Mouse (Mus musculus) embryonic facial prominence, embryonic 15.5 days (tissue): Measurements from ENCODE around the gene Stap2. TPM values are rescaled to one million over a fixed set of nuclear protein-coding genes. Genes with fewer than 3 reads are reported as not detected.

Experiments used
- ATAC-seq: fragments of 200-750 bp; cut with Nextera tagmentation; 2 replicates; pipeline ENCODE4 v1.8.0; 2017; ENCODE audit warnings: low read depth, moderate TSS enrichment; ENCODE audit not compliant: insufficient number of reproducible peaks, low FRiP score, low TSS enrichment
- H3K27ac ChIP-seq: fragments of 300-500 bp; sonication (generic); replicated peaks from 2 replicates; pipeline ENCODE4 v1.5.1; 2015; ENCODE audit warnings: mild to moderate bottlenecking, inconsistent platforms
- H3K27me3 ChIP-seq: fragments of 300-500 bp; sonication (generic); 2 replicates; pipeline ENCODE4 v1.6.1; 2015; ENCODE audit warnings: inconsistent platforms
- H3K36me3 ChIP-seq: fragments of 300-500 bp; sonication (generic); 2 replicates; pipeline ENCODE4 v1.6.1; 2015; ENCODE audit warnings: mild to moderate bottlenecking, inconsistent platforms
- H3K4me1 ChIP-seq: fragments of 300-500 bp; sonication (generic); 2 replicates; pipeline ENCODE4 v1.6.1; 2015; ENCODE audit warnings: inconsistent platforms
- H3K4me2 ChIP-seq: fragments of 300-500 bp; sonication (generic); replicated peaks from 2 replicates; pipeline ENCODE4 v1.6.1; 2015; ENCODE audit warnings: mild to moderate bottlenecking, inconsistent platforms
- H3K4me3 ChIP-seq: fragments of 300-500 bp; sonication (generic); replicated peaks from 2 replicates; pipeline ENCODE4 v1.5.1; 2015; ENCODE audit warnings: mild to moderate bottlenecking, inconsistent platforms
- H3K9ac ChIP-seq: fragments of 300-500 bp; sonication (generic); 2 replicates; pipeline ENCODE4 v1.6.1; 2015; ENCODE audit warnings: inconsistent platforms
- H3K9me3 ChIP-seq: fragments of 300-500 bp; sonication (generic); replicated peaks from 2 replicates; pipeline ENCODE4 v1.6.1; 2016; ENCODE audit warnings: inconsistent platforms
- WGBS: fragments of 180-500 bp; shearing (Covaris S2); methylation state at CpG from one replicate; pipeline ENCODE4 v1.1.7; 2015; 5-methylcytosine and 5-hydroxymethylcytosine counted together
- polyA plus RNA-seq: library from polyadenylated mRNA; unstranded; fragments of >200 nt; fragmentation: Nextera tagmentation; extraction: Ambion mirVana; gene quantifications from 2 replicates; pipeline ENCODE4 v1.2.1, GENCODE M21; 2015

The Stap2 gene
- polyA plus RNA-seq, 1 experiment from 2014 or later = 24.5 TPM

- Histone ChIP-seq H3K27me3 (peaks cover 5% of the 10 kb centered on the region; the same call in 1 of the 2 replicates), H3K4me3 (no peak overlapping the region), H3K9ac (no peak overlapping the region), H3K4me2 (no peak overlapping the region), H3K9me3 (no peaks in the 10 kb centered on the region), H3K27ac (no peak overlapping the region), H3K36me3 (peaks cover 51% of the 10 kb centered on the region), H3K4me1 (peaks cover 24% of the 10 kb centered on the region)
- 96% methylated on average over 4 of the region's 4 CpGs for WGBS
- no peak for ATAC-seq
Measured at GRCm38 (mm10) chr17:55967186-55967585, 38.2 kb downstream of the Stap2 start.

DNA sequence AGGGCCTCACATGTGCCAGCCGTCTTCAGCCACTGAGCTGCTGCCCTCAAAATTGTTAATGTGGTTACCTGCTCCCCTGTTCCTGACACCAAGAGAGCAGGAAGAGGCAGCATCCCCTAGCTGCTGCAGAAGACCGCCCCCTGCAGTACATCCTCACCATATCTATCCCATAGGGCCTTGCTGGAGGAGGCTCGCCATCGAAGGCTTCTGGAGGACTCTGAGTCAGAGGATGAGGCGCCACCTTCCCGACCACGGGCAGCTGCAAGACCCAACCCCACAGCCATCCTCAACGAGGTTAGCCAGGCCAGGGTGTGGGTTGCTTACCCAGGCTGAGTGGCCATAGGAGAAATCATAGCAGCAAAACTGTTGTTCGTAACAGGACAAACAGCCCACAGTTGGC, 40.4 kb downstream of the Stap2 start:
- Histone ChIP-seq H3K9me3 (no peaks in the 10 kb centered on the region), H3K36me3 (peaks cover 62% of the 10 kb centered on the region), H3K9ac (no peak overlapping the region), H3K4me3 (no peak overlapping the region), H3K4me2 (no peak overlapping the region), H3K27me3 (peaks cover 2% of the 10 kb centered on the region; the same call in 1 of the 2 replicates), H3K4me1 (peaks cover 16% of the 10 kb centered on the region), H3K27ac (no peak overlapping the region)
- 83% methylated on average over 9 of the region's 9 CpGs for WGBS
- ATAC-seq = no peak

DNA sequence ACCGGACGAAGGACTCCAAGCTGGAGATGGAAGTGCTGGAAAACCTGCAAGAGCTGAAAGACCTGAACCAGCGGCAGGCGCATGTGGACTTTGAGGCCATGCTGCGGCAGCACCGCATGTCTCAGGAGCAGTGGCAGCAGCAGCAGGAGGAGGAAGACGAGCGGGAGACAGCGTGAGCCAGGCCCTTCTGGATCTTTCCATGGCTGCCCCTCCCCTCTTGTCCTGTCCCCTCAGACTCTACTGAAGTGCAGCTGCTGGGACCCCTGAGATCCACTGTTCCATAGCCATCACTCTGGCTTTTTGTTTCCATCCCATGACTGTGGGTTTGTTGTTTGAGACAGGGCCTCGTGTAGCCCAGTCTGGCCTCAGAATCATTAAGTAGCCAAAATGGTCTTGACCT, 40.9 kb downstream of the Stap2 start:
- Histone ChIP-seq H3K4me1 (peaks cover 16% of the 10 kb centered on the region), H3K9ac (no peak overlapping the region), H3K9me3 (no peaks in the 10 kb centered on the region), H3K27me3 (no peaks in the 10 kb centered on the region), H3K4me3 (no peak overlapping the region), H3K4me2 (no peak overlapping the region), H3K27ac (no peak overlapping the region), H3K36me3 (peaks cover 62% of the 10 kb centered on the region)
- 89% methylated on average over 10 of the region's 10 CpGs for WGBS
- ATAC-seq = no peak

DNA sequence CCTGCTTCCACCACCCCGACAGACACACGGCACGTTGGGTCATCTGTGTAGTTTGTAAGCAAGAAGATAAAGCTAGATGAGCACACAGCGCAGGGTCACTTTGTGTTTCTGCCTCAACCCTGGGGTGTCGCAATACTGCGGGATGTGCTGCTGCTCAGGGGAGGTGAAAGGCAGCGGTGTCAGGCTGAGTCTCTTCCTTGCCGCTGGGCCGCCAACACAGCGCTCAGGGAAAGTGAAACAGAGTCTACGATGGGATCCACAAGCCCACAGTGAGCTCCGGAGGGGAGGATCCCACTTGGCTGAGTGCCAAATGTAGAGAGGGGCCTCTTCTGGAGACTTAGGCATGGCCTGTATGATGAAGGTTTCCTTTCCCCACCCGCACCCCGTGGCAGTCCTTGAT, 42.2 kb downstream of the Stap2 start:
- peaks cover 21% of the 10 kb centered on the region for H3K4me1 ChIP-seq

GRCm38 (mm10) chr17:55961631-55962030, 43.8 kb downstream of the Stap2 start:
- no peaks in the 10 kb centered on the region for H3K9me3 ChIP-seq
- peaks cover 44% of the 10 kb centered on the region for H3K36me3 ChIP-seq
- ATAC-seq = no peak
- no peak overlapping the region for H3K4me2 ChIP-seq
- H3K4me1 ChIP-seq = peaks cover 31% of the 10 kb centered on the region
- WGBS = 95% methylated on average over 7 of the region's 7 CpGs
- H3K27me3 ChIP-seq = no peaks in the 10 kb centered on the region
- H3K27ac ChIP-seq = no peak overlapping the region
- H3K9ac ChIP-seq = no peak overlapping the region
- H3K4me3 ChIP-seq = no peak overlapping the region

More for the DNA sequence above, 42.2 kb downstream of the Stap2 start:
- 57% methylated on average over 14 of the region's 14 CpGs for WGBS
- no peak overlapping the region for H3K9ac ChIP-seq
- ATAC-seq = no peak
- peaks cover 59% of the 10 kb centered on the region for H3K36me3 ChIP-seq
- H3K4me2 ChIP-seq = no peak overlapping the region
- no peaks in the 10 kb centered on the region for H3K27me3 ChIP-seq
- no peak overlapping the region for H3K27ac ChIP-seq
- no peak overlapping the region for H3K4me3 ChIP-seq
- H3K9me3 ChIP-seq = no peaks in the 10 kb centered on the region

GRCm38 (mm10) chr17:55960791-55961190, 44.6 kb downstream of the Stap2 start:
- Histone ChIP-seq H3K27me3 (no peaks in the 10 kb centered on the region; the same call in 1 of the 2 replicates), H3K36me3 (peaks cover 35% of the 10 kb centered on the region), H3K4me3 (no peak overlapping the region), H3K4me2 (no peak overlapping the region), H3K9ac (no peak overlapping the region), H3K9me3 (no peaks in the 10 kb centered on the region), H3K27ac (no peak overlapping the region), H3K4me1 (peaks cover 39% of the 10 kb centered on the region)
- no peak for ATAC-seq

- no peak for ATAC-seq
- peak overlapping the region; percentile 66 for H3K4me3 ChIP-seq
- peaks cover 31% of the 10 kb centered on the region for H3K36me3 ChIP-seq
- peak overlapping the region; percentile 63 for H3K4me2 ChIP-seq
- H3K27ac ChIP-seq = peak overlapping the region; percentile 99
- H3K27me3 ChIP-seq = peaks cover 2% of the 10 kb centered on the region
- 72% methylated on average over 10 of the region's 10 CpGs for WGBS
- peaks cover 39% of the 10 kb centered on the region for H3K4me1 ChIP-seq
- H3K9me3 ChIP-seq = no peaks in the 10 kb centered on the region
- H3K9ac ChIP-seq = 0 out of 2 replicates have a peak overlapping the region, but pooled peaks have one; percentile 37
Measured at GRCm38 (mm10) chr17:55959946-55960740, 45.2 kb downstream of the Stap2 start.

DNA sequence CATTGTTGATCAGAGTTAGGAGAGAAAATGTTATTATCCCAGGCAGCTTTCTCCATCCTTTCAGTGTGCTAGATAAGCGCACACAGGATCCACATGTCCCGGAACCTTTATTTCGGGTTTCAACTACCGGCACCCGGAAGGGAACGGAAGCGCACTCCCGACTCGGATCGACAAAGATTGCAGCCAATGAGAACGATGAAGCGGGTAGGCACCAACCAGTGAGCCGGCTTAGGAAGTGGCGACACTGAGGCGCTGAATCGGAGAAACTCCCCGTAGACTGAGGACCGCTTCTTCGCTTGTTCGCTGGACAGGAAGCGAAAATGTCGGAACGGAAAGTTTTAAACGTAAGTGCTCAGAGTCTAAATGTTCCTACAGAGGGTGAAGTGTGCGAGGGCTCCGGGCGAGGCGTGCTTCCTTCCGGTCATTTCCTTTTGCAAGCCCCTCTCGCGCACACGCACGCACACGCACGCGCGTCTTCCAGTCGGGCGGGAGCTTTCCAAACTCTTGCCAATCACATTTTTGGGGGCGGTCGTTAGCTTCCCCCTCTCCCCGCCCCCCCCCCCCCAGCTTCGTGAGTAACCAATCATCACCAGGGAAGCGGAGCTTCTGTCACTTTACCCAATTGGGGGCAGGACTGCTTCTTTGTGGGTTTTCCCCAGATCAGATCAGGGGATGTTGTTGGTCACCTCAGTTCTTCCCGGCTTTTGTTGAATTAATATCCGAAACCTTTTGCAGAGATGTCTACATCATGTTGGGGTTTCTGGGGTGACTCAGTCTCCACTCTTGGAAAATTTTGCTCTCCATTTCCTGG, 46.3 kb downstream of the Stap2 start, which contains the start of gene Yju2:
Yju2 (plus strand) TSS at position 182 of the 811 bp plus-strand sequence.
- Histone ChIP-seq H3K9ac (peak within 1 kb of the TSS; percentile 48; the same call in 1 of the 2 replicates), H3K4me2 (peak within 1 kb of the TSS; percentile 66), H3K36me3 (peaks cover 21% of the 10 kb centered on the region), H3K4me3 (peak within 1 kb of the TSS; percentile 66), H3K27me3 (peaks cover 6% of the 10 kb centered on the region), H3K27ac (peak within 1 kb of the TSS; percentile 99), H3K4me1 (peaks cover 39% of the 10 kb centered on the region), H3K9me3 (no peaks in the 10 kb centered on the region)
- WGBS = 0% methylated on average over 45 of the region's 46 CpGs
- peak; percentile 95 for ATAC-seq

DNA sequence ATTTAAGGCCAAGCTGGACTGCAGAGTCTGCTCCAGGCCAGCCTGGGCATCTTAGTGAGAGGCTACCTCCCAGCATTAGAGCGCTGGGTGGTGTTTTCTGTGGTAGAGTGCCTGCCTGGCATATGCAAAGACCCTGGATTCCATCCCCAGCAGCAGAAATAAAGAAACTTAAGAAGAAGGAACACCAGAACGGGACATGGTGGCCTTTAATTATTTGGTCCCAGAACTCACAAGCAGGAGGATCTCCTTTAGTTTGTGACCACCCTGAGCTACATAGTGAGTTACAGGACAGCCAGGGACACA, 46.8 kb downstream of the Stap2 start:
- H3K4me2 ChIP-seq = peak overlapping the region; percentile 66
- no peaks in the 10 kb centered on the region for H3K9me3 ChIP-seq
- peak overlapping the region; percentile 18; the same call in 1 of the 2 replicates for H3K9ac ChIP-seq
- peaks cover 16% of the 10 kb centered on the region for H3K36me3 ChIP-seq
- H3K27me3 ChIP-seq = peaks cover 8% of the 10 kb centered on the region
- peak overlapping the region; percentile 99 for H3K27ac ChIP-seq
- peaks cover 39% of the 10 kb centered on the region for H3K4me1 ChIP-seq
- ATAC-seq = no peak
- H3K4me3 ChIP-seq = peak overlapping the region; percentile 66
- 20% methylated on average over 2 of the region's 2 CpGs for WGBS

DNA sequence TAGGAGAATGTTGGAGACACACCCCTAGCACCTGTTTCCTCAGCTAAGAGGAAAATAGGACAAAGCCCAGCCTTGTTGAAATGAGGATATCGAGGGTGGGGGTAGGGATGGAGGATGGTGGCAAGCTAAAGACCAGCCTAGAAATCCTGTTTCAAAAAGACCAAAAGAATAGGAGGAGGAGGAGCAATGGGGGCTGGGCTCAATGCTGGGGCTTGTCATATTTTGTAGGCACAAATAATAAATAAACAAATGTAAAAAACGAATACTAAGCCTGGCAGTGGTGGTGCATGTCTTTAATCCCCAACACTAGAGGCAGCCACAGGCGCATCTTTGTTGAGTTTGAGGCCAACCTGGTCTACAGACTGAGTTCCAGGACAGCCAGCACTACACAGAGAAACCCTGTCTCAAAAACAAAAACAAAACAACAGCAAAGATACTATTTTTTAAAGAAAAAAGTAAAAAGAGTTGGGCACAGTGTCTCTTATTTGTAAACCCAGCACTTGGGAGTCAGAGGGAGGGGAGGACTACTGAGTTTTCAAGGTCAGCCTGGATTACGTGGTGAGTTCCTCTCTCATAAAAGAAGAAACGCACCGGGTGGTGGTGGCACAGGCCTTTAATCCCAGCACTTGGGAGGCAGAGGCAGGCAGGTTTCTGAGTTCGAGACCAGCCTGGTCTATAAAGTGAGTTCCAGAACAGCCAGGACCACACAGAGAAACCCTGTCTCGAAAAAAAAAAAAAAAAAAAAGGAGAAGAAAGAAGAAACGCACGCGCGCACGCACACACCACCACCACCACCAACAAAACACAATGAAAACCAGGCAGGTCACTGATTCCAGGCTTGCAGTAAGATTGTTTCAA, 47.4 kb downstream of the Stap2 start:
- H3K4me3 ChIP-seq = peak overlapping the region; percentile 66
- WGBS = 78% methylated on average over 13 of the region's 13 CpGs
- H3K9me3 ChIP-seq = no peaks in the 10 kb centered on the region
- H3K27me3 ChIP-seq = peaks cover 9% of the 10 kb centered on the region
- H3K27ac ChIP-seq = peak overlapping the region; percentile 99
- ATAC-seq = no peak
- H3K36me3 ChIP-seq = peaks cover 12% of the 10 kb centered on the region
- H3K9ac ChIP-seq = peak overlapping the region; percentile 18; the same call in 1 of the 2 replicates
- peak overlapping the region; percentile 66 for H3K4me2 ChIP-seq
- peaks cover 34% of the 10 kb centered on the region for H3K4me1 ChIP-seq
